Mouse (Mus musculus) bone marrow, adult 2 months (tissue): ENCODE data around the gene Hc.

ENCODE experiments used
- CTCF ChIP-seq: fragments of 200-500 bp; IDR thresholded peaks from 2 replicates; pipeline ENCODE4 v1.5.1; 2011; ENCODE audit warnings: low read length, control low read depth; ENCODE audit not compliant: control insufficient read depth, insufficient read depth
- POLR2A ChIP-seq: fragments of 200-500 bp; IDR thresholded peaks from 2 replicates; pipeline ENCODE4 v1.6.1; 2011; ENCODE audit warnings: low read depth, mild to moderate bottlenecking, control low read depth, low read length, borderline replicate concordance; ENCODE audit not compliant: control insufficient read depth

GRCm38 (mm10) chr2:34964230-34964629 is 97.0 kb downstream of the Hc start:
- TF ChIP-seq CTCF, result no peak
- TF ChIP-seq POLR2A, result no peak
